Mouse (Mus musculus) hematopoietic stem cell, adult 5-6 weeks (primary cell): Measurements from ENCODE around the gene Eme2. TPM values are rescaled to one million over a fixed set of nuclear protein-coding genes. Genes with fewer than 3 reads are reported as not detected.
A peak's percentile ranks its signal among the peaks of the same experiment; 100 is the strongest.

Experiments
- ATAC-seq, 2 experiments: fragments of 125-278 bp in 1 of 2; replicated peaks in 1 of 2; 2 replicates each; pipeline ENCODE4 v1.8.0; 2016 to 2017; ENCODE audit warnings: inconsistent platforms in 2 of 2, mild to moderate bottlenecking in 2 of 2, moderate number of reproducible peaks in 2 of 2, low read depth in 1 of 2, moderate TSS enrichment in 1 of 2; ENCODE audit not compliant: low FRiP score in 2 of 2, poor library complexity in 2 of 2, severe bottlenecking in 2 of 2, insufficient read depth in 1 of 2, low TSS enrichment in 1 of 2
- total RNA-seq: library from RNA; stranded (forward); fragments of 172-1452, 232-1000 nt; gene quantifications from 2 replicates; pipeline ENCODE4 v1.2.3, GENCODE M21; 2017

The Eme2 gene
- total RNA-seq, 1 experiment from 2014 or later, result 13.7 TPM

- no peak for ATAC-seq
Measured at GRCm38 (mm10) chr17:24851381-24852125, 43.3 kb downstream of the Eme2 start.

GRCm38 (mm10) chr17:24850773-24851127, 44.1 kb downstream of the Eme2 start:
- no peak; a peak in 1 of 4 replicates for ATAC-seq

GRCm38 (mm10) chr17:24850065-24850772, 44.7 kb downstream of the Eme2 start, which contains the start of gene Fahd1:
Gene Fahd1, minus strand, starts transcription at chr17:24850364.
- ATAC-seq, result peak; percentile 97 to 98

- peak; percentile 19 to 55; a peak in 3 of 4 replicates for ATAC-seq
Measured at GRCm38 (mm10) chr17:24849733-24850064, 45.2 kb downstream of the Eme2 start.

- ATAC-seq, result no peak
Measured at GRCm38 (mm10) chr17:24848600-24849031, 46.3 kb downstream of the Eme2 start.

GRCm38 (mm10) chr17:24847386-24847785, 47.5 kb downstream of the Eme2 start:
- no peak for ATAC-seq

GRCm38 (mm10) chr17:24844525-24844924, 50.4 kb downstream of the Eme2 start:
- ATAC-seq, result no peak

GRCm38 (mm10) chr17:24842631-24843030, 52.3 kb downstream of the Eme2 start:
- no peak for ATAC-seq

GRCm38 (mm10) chr17:24841133-24841532, 53.8 kb downstream of the Eme2 start:
- 0 out of 4 replicates have a peak, but pooled peaks of 1 of the 2 experiments have one; percentile 51 for ATAC-seq

GRCm38 (mm10) chr17:24840341-24840740, 54.5 kb downstream of the Eme2 start:
- no peak for ATAC-seq

- no peak for ATAC-seq
Measured at GRCm38 (mm10) chr17:24839842-24840241, 55.0 kb downstream of the Eme2 start, which contains the start of gene Hagh. Gene Hagh, plus strand, starts transcription at chr17:24840143.

Other genes with a start within 250 kb of the Eme2 start
- gene Slc9a3r2, start 244.8 kb downstream of the Eme2 start, total RNA-seq, result 2.2 and 4.7 TPM in 2 replicates
- not detected in 2 replicates for gene Npw, start 236.6 kb downstream of the Eme2 start, total RNA-seq
- 19.7 and 22.8 TPM in 2 replicates for gene Zfp598, start 225.4 kb downstream of the Eme2 start, total RNA-seq
- gene Syngr3, start 205.1 kb downstream of the Eme2 start, total RNA-seq, result 0.25 TPM in 1 of 2 replicates, not detected in the other
- gene Gfer, start 198.9 kb downstream of the Eme2 start, total RNA-seq, result 29.3 and 45.5 TPM in 2 replicates
- 1.2 and 2.8 TPM in 2 replicates for gene Noxo1, start 198.9 kb downstream of the Eme2 start, total RNA-seq
- gene Tbl3, start 187.4 kb downstream of the Eme2 start, total RNA-seq, result 24.0 and 29.7 TPM in 2 replicates
- gene Rnf151, start 177.0 kb downstream of the Eme2 start, total RNA-seq, result not detected in 2 replicates
- 1,140 and 1,689 TPM in 2 replicates for gene Rps2, start 177.0 kb downstream of the Eme2 start, total RNA-seq
- 164 and 207 TPM in 2 replicates for gene Ndufb10, start 170.6 kb downstream of the Eme2 start, total RNA-seq
- gene Rpl3l, start 167.3 kb downstream of the Eme2 start, total RNA-seq, result not detected in 2 replicates
- gene Msrb1, start 158.4 kb downstream of the Eme2 start, total RNA-seq, result 33.6 and 69.4 TPM in 2 replicates
- gene Hs3st6, start 142.1 kb downstream of the Eme2 start, total RNA-seq, result not detected in 2 replicates
- gene Meiob, start 90.8 kb downstream of the Eme2 start, total RNA-seq, result 0.44 TPM in 1 of 2 replicates, not detected in the other
- 24.5 and 24.6 TPM in 2 replicates for gene Hagh, start 54.9 kb downstream of the Eme2 start, total RNA-seq
- gene Fahd1, start 44.7 kb downstream of the Eme2 start, total RNA-seq, result 15.0 and 19.6 TPM in 2 replicates
- gene Igfals, start 29.1 kb downstream of the Eme2 start, total RNA-seq, result not detected in 2 replicates
- gene Nubp2, start 8.7 kb downstream of the Eme2 start, total RNA-seq, result 27.9 and 33.1 TPM in 2 replicates
- gene Spsb3, start 8.4 kb downstream of the Eme2 start, total RNA-seq, result 6.0 and 12.9 TPM in 2 replicates
- 23.1 and 25.8 TPM in 2 replicates for gene Mrps34, start within 50 bp of the Eme2 start, total RNA-seq
- 22.5 and 44.1 TPM in 2 replicates for gene Nme3, start 1.4 kb upstream of the Eme2 start, total RNA-seq
- gene Mapk8ip3, start 41.9 kb upstream of the Eme2 start, total RNA-seq, result 32.8 and 48.7 TPM in 2 replicates
- gene Jpt2, start 65.6 kb upstream of the Eme2 start, total RNA-seq, result 71.0 and 108 TPM in 2 replicates
- gene Cramp1l, start 120.7 kb upstream of the Eme2 start, total RNA-seq, result 13.3 and 15.4 TPM in 2 replicates
- gene Ift140, start 121.0 kb upstream of the Eme2 start, total RNA-seq, result 35.1 and 41.3 TPM in 2 replicates
- not detected in 2 replicates for gene Tmem204, start 188.5 kb upstream of the Eme2 start, total RNA-seq
- 22.5 and 28.7 TPM in 2 replicates for gene Telo2, start 220.9 kb upstream of the Eme2 start, total RNA-seq
- gene Ptx4, start 225.7 kb upstream of the Eme2 start, total RNA-seq, result 0.40 TPM in 1 of 2 replicates, not detected in the other
- 7.0 and 7.7 TPM in 2 replicates for gene Clcn7, start 238.3 kb upstream of the Eme2 start, total RNA-seq